Mouse (Mus musculus) mature B cell (primary cell): ENCODE results near the gene Gsk3a.

ENCODE experiments used
- in situ Hi-C: fragments of 300-500 bp; cut with MboI; formaldehyde crosslinking; loops from 2 replicates; pipeline ENCODE4 v1.14.3; 2019

Gsk3a gene

DNA sequence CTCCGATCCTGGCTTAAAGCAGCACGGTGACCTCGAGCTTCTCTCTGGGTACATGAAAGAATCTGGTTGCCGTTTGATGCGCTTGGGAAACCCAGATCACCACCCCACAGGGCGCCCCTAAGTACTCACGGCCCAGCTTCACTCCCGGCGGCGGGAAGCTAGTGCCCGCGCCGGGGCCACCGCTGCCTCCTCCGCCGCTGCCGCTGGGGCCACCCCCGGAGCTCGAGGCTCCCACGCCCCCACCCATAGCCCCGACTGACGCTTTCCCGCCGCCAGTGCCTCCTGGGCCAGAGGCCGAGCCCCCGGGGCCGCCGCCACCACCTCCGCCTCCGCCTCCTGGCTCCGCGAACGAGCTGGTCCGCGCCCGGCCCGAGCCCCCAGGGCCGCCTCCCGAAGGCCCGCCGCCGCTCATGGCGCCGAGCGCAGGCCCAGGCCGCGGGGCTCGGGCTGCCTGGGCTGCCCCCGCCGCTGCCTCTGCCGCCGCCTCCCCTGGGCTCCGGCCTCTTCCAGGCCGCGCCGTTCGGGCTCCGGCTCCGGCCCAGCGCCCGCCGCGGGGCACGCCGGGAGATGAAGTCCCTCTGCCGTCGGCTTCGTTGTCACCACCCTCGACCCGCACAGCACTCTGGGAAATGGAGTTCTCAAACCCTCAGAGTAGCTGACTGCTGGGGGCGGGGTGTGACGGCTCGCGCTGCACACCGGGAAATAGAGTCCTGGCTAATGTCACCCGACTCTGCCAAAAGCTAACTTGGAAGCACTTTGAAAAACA, at the start of gene Gsk3a:
TSS of gene Gsk3a (minus strand) at position 603 of the 766 bp plus-strand sequence.
- in situ Hi-C loops = no loop called here

DNA sequence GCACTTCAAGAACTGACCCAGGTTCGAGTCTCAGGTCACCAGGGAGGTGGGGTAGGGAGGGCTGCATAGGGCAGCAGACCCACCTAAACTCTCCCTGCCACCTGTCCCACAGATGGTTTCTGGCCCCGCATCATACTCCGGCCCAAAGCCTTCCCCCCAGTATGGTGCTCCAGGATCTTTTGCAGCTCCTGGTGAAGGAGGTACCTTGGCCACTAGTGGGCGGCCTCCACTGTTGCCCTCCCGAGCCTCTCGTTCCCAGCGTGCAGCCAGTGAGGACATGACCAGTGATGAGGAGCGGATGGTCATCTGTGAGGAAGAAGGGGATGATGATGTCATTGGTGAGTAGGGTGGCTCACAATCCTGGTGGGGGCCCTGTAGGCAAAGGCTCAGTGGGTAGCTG, 49.3 kb upstream of the Gsk3a start:
- in situ Hi-C loops = no loop called here

DNA sequence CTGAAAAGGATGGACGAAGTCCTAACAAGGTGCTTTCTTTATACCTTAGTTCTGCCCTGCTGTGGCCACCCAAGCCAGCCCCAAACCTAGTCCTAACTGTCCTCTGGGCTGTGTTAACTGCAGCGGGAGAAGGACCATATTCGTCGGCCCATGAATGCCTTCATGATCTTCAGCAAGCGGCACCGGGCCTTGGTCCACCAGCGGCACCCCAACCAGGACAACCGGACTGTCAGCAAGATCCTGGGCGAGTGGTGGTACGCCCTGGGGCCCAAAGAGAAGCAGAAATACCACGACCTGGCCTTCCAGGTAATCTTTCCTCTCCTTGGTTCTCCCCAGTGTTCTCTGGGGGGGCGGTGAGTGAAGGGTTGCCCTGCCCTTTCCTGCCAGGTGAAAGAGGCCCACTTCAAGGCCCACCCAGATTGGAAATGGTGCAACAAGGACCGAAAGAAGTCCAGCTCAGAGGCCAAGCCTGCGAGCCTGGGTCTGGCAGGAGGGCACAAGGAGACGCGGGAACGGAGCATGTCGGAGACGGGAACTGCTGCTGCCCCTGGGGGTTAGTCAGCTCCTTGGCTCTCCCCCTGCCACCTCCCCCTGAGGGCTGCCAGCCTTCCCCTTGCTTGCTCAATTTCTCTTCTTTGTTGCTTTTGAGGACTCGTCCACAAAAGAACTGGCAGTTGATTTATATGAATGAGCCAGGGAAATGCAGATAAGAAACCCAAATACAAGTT, 48.0 kb upstream of the Gsk3a start:
- in situ Hi-C loops = no loop called here

DNA sequence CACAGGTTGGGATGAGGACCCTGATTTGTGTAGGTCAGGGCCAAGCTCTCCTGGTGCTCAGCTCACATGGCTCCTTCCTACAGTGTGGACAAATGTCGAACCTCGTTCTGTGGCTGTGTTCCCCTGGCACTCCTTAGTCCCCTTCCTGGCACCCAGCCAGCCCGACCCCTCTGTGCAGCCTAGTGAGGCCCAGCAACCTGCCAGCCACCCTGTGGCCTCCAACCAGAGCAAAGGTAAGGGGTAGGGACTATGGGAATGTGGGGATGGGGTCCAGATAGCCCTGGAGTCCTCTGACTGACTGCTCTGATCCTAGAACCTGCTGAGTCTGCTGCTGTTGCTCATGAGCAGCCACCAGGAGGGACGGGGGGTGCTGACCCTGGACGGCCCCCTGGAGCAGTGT, 47.1 kb upstream of the Gsk3a start:
- in situ Hi-C loops = no loop called here

DNA sequence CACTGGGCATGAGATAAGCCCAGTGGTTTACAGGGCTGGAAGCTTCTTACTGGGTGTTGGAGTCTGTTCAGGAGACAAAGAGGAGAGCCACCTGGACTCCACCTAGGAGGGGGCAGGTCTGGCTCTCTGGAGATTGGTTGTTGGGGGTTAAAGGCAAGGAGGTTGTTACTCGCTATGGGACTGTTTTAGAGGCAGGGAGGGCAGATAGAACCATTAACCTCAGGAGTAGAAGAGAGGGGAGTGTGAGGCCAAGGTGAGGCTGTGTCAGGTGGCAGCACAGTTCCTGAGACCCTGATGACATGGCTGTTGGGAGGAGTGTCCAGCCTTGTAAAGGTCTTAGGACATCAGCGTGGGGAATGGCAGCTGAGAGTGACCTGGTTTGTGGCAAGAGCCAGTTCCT, 46.5 kb upstream of the Gsk3a start:
- in situ Hi-C loops = no loop called here

DNA sequence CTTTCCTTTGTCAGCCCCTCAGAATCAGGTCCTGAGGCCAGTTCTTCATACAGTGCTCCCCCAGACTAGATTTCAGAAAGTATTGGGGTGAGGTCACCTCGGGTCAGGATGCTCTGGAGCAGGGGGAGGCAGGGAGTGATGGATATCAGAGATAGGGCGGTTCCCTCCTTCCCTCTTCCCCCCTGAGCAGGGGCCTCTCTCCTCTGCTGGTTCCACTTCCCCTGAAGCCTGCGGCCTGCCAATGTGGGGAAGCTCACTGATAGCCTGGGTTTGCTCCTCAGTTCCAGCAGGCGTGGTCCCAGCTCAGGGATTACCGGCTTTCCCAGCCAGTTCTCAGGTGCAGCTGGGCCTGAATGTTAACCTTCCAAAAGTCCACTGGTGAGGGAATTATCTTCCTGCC, 46.0 kb upstream of the Gsk3a start:
- in situ Hi-C loops = no loop called here

DNA sequence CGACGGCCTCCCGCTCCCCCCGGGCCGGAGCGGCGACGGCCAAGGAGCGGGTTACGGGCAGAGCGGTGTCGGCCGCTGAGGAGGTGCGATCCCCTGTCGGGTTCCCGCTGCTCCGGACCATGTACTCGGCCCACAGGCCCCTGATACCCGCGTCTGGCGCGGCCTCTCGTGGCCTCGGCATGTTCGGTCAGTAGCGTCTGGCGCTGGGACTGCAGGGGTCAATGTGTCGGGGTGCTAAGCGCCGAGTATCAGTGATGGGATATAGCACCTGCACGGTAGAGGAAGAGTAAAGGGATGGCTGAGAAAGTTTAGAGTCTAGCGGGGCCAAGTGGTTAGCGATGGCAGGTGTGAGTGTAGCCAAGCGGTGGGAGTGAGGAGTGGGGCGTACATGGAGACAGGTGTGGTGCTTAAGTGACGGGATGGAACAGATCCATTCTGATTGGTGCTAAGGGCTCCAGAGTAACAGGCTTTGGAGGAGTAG, 45.1 kb upstream of the Gsk3a start:
- in situ Hi-C loops = no loop called here

DNA sequence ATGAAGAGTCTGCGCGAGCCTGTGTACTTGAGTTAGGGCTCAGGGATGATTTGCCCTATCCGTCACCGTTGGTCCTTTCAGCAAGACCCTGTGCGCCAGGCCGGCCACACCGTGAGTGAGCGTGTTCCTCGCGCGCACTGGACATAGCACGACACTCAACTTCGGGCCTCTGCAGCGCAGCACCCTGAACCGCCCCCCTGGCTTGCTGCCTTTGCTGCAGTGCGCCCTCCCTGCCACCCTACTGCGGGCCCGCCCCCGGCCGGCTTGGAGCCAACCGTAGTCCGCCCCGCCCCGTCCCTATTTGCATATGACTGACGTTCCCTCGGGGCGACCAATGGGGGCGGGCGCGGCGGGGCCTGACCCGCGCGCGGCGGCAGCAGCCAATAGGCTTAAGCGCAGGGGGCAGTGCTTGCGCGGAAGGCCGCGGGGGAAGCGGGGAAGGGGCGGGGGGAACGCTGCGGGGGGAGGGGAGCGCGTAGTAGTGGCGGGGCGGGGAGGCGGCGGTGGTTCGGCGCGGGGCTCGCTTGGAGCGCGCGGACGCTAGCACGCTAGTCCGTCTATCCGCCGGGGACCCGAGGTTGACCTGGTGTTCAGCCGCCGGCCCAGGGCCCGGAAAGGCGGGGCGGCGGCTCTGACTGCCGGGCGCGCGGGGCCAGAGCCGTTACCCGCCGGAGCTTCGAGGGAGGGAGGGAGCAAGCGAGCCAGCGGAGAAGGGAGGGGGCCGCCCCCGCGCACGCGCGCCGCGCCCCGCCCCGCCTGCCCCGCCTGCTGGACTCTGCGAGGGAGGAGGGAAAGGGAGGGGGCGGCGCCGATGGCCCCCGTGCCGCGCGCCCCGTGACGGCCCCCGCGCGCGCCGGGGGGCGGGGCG, 44.3 kb upstream of the Gsk3a start:
- in situ Hi-C loops = no loop called here

DNA sequence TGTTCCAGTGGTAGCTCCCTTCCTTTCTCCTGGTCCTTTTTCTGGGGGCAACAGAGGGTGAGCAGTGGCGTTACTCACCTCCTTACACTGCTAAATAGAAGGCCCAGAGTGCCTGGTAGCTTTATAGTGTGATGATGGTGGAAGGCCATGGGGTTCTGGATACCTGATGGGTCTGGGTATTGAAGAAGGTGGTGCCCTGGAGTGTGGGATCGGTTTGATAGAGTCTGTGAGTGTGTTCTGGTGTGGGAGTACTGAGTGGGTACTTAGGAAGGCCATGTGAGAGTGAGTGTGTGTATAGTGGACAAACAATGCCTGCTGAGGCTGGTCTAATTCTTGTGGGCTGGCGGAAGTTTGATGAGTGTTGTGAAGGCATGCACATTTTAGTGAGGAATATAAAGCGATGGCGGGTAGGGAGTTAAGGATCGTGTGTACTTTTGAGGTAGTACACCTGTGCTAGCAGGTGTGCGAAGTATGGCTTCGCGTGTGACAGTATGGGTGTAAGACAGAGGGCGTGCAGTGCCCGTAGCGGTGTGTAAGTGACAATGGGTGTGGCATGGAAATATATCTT, 43.6 kb upstream of the Gsk3a start:
- in situ Hi-C loops = no loop called here

DNA sequence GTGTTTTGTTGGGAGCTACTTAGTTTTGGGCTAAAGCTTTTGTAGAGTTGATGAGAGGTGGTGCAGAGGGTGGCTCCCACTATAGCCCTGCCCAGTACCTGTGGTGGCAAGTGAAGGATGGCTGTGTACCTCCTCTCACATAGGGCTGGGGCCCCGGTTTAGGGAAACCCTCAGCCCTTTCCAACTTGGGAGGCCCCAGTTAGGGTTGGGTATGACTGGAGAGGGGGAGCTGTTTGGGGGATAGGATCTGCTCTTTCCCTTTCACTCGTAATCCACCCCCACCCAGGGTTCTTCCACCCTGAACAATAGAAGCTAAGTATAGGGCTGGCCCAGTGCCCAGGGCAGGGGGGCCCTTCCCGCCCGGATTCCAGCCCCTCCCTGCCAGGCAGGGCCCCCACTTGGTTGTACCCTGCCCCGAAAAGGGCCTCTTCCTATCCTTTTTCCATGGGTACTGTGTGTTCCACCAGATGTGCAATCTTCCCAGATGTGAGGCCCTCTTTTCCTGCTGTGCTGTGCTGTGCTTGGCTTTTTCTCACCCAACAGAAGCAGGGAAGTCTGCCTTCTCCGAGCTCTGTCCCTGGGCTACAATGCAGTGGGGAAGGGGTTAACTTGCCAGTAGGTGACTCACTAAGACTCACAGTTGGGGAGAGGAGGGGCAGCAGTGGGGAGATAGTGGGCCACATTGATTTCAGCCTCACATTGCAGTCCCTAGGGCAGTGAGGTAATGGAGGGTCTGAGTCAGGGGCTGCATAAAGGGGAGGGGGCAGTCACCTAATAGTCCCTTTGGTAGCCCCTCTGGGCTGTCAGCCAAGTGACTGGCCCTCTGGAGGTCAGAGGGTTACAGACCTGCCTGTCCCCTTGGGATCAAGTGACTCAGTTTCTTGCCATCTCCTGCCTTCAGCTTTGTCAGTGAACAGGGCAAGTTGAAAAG, 42.5 kb upstream of the Gsk3a start:
- in situ Hi-C loops = loop anchor here (5.0 to 10.0 kb wide), 2 partner anchors 38 to 95 kb away; no protein-coding TSS in a partner anchor

DNA sequence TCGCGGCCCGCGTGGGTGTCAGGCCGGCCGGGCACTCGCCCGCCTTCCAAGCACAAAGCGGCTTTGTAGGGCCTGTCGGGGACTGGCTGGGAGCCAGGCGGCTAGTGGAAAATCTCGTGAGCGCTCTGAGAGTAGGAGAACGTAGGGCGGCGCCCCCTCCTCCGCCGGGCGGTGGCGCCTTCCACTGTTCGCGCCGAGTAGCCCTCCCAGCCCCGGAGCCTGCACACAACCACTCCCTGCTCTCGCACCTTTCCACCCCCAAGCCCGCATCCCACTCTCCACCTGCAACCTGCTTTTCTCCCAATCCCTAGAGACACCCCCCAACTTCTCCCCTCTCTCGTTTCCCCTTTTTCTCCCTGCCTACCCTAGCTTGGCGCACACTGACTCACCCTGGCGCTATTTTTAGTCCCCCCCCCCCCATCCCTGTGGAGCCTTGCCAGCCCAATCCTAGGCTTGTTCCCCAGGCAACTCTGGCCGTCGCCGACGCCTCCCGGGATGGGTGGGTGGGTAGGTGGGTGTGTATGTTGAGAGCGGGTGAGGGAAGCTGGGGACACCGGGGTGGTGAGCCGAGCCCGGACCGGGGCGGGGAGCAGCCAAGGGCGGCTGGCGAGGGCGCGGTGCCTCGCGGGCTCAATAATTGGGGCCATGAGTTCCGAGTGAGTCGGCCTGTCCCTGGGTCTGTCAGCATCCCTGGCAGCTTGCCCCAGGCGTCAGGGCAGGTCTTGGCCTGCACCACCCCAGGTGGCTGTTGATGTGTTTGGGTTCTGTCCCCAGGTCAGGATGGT, 41.6 kb upstream of the Gsk3a start:
- in situ Hi-C loops = loop anchor here (5.0 to 10.0 kb wide), 2 partner anchors 37 to 94 kb away; no protein-coding TSS in a partner anchor

DNA sequence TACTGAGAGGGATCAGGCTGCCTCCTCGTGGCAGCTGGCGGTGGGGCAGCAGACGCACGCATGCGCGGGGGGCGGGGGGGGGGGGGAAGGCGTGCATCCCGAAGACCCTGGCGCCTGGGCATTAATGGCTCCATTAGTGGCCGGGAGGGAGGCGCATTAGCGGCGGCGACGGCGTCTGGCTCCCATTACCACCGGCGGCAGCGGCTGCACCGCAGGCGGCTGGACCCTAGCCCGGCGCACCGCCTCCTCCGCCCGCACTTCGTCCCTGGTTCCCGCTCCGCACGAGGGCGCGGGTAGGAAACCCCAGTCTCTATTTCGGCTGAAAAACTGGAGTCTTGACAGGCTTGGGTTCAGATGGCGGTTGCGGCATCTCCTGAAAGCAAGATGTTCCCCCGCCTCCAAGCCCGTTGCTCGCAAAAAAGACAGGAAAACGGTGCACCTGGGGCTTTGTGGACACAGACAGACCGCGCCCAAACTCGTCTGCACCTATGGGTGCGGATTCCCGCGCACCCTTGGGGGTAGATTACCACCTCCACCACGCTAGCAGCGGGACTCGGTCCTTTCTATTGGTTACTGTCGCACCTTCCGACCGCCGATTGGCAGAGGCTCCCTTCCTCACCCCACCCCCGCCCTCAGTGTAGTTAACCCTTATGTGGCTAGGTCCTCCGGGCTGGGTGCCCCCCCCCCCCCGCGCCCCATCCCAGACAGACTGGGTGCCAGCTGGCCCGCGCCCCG, 40.9 kb upstream of the Gsk3a start:
- in situ Hi-C loops = loop anchor here (5.0 to 10.0 kb wide), 2 partner anchors 36 to 94 kb away; no protein-coding TSS in a partner anchor

DNA sequence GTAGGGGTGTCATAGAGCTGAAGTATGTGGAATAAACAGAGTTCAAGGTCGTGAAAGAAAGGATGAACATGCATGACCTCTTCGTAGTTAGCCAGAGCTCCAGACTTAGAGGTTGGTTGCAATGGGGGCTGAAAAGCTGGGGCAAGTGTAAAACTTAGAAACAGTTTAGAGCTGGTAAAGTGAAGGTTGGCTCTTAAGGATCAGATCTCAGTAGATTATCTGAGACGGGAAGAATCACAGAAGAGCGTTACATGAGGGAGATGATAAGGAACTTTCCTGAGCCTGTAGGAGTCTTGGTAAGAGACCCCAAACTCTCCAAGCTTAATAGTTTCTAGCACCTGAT, 40.3 kb upstream of the Gsk3a start:
- in situ Hi-C loops = loop anchor here (5.0 to 10.0 kb wide), 2 partner anchors 36 to 93 kb away; no protein-coding TSS in a partner anchor

DNA sequence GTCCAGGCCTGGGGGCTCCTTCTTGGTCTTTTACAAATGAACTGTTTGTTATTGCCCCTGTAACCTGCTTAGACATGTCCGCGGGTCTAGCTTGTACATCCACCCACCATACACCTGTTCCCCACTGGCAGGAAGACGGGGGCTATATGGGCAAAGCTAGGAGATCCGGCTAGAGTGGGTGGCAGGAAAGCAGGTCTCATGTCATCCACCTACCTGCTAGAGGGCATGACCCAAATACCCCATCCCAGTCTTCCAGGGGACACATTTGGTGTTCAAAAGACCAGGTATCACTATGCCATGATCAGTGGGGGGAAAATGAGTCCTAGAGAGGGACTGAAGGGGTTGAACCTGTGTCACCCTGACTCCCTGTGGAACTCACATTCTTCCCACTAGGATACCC, 39.8 kb upstream of the Gsk3a start:
- in situ Hi-C loops = loop anchor here (5.0 to 10.0 kb wide), 2 partner anchors 35 to 93 kb away; no protein-coding TSS in a partner anchor

DNA sequence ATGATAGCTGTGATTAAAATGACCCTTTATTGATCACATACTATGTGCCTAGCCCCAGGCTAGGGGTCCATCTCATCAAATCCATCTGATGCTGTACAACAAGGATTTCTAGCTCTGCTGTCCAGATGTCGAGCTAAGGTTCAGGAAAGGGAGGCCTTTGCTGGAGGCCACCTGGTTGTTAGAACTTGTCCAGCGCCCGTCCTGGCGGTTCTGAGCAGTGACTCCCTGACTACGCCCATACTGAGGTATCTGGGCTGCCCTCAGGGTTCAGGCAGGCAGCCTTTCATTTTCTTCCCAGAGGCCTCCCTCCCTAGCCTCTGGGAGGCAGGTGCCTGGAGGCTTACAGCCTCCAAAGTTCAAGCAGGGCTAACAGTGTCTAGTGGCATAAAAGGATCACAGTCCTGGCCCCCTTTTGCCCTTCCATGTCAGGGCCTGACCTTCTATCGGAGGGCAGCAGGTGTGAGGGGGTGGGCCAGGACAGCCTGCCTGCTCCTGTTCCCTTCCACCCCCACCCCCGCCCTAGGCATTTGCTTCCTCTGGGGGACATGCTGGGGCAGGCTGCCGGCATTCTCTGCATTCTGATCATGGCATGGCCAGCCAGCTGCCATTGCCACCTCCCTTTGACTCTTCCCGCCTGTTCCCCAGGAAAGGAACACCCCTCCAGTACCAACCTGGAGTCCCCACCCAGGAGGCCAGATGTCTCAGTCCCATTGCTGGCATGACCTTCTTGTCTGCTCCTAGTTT, 38.1 kb upstream of the Gsk3a start:
- in situ Hi-C loops = loop anchor here (5.0 to 10.0 kb wide), 2 partner anchors 33 to 91 kb away; no protein-coding TSS in a partner anchor

DNA sequence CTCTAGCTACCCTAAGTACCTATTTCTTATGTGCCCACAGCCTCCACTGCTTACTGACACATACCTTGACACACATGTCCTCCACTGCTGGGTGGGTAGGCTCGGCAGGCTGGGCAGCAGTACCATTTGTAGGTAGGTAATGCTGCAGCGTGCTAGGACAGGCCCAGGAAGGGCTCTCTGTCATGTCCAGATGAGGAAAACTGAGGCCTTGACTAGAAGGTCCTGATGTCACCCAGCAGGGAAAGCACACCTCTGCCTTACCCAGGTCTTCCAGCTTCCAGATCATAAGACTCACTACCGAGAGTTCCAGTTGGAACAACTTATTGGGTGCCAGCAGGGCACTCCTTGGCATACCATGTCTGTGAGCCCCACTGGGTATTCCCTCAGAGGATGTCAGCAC, 37.3 kb upstream of the Gsk3a start:
- in situ Hi-C loops = loop anchor here (5.0 to 10.0 kb wide), 2 partner anchors 33 to 90 kb away; no protein-coding TSS in a partner anchor

DNA sequence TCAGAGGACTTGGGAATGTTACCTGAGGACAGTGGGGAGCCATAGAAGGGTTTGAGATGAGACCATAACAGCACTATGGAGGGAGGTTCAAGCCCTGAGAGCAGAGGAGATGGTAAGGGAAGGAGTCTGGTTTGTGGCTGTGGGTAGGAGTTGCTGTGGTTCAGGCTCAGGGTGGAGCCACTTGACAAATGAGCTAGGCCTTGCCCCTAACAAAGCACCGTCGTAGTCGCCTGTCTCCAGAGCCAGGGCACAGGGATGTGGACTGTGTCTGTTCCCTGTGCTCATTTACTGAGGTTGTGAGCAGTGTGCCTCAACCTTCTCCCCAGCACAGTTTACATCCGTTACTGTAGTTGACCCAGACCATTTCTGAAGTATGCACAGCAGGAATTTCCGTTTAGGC, 36.9 kb upstream of the Gsk3a start:
- in situ Hi-C loops = loop anchor here (10.0 kb wide), 1 partner anchor 90 kb away; no protein-coding TSS in a partner anchor
